Mouse (Mus musculus) testis, adult 2 months (tissue): ENCODE measurements around the gene C1qtnf6.

ENCODE experiments used
- CTCF ChIP-seq: fragments of 200-500 bp; IDR thresholded peaks from 2 replicates; pipeline ENCODE4 v1.5.1; 2012; ENCODE audit warnings: low read depth, mild to moderate bottlenecking, inconsistent platforms, low read length, moderate library complexity; ENCODE audit not compliant: control insufficient read depth, insufficient read depth, insufficient replicate concordance
- POLR2A ChIP-seq: fragments of 200-500 bp; IDR thresholded peaks from 2 replicates; pipeline ENCODE4 v1.6.1; 2012; ENCODE audit warnings: low read depth, mild to moderate bottlenecking, inconsistent platforms, low read length, moderate library complexity; ENCODE audit not compliant: control insufficient read depth

- TF ChIP-seq POLR2A (no peak), CTCF (no peak)
Measured at GRCm38 (mm10) chr15:78541606-78542005, 10.4 kb upstream of the C1qtnf6 start.
